Mouse (Mus musculus): ENCODE data around the gene Ms4a5.
"Not testable (repeated sequence)": the region's sequence is repeated elsewhere in the genome, so short reads cannot be mapped to it uniquely, and the experiment has no call there.

Gene Ms4a5

GRCm38 (mm10) chr19:11283773-11284172, at the start of gene Ms4a5:
Ms4a5 (minus strand) TSS chr19:11283873.
- DNase-seq: no peak

- no peak for DNase-seq
Measured at GRCm38 (mm10) chr19:11321123-11321522, 37.5 kb upstream of the Ms4a5 start.

- no peak for DNase-seq
Measured at GRCm38 (mm10) chr19:11316786-11317185, 33.1 kb upstream of the Ms4a5 start.

- DNase-seq: no peak
Measured at GRCm38 (mm10) chr19:11314354-11314753, 30.7 kb upstream of the Ms4a5 start, which contains the start of gene Ms4a14. Ms4a14 (minus strand) TSS chr19:11314454.

DNA sequence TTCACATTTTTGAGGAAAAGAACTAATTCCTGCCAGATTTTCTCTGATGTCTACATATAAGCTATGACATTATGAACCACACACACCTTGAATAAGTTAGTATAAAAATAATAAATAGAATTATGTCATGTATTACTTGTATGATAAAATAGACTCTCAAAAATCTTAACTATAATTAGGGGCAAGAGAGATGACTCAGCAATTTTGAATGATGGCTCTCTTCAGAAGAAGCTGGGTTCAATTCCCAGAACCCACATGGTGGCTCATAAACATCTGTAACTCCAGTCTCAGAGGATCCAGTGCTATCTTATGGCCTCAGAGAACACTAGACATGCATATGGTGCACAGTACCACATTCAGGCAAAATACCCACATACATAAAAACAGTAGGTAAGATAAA, 25.2 kb upstream of the Ms4a5 start:
- no peak for DNase-seq

- not testable (repeated sequence) for DNase-seq
Measured at GRCm38 (mm10) chr19:11299529-11299928, 15.9 kb upstream of the Ms4a5 start.

GRCm38 (mm10) chr19:11298939-11299338, 15.3 kb upstream of the Ms4a5 start:
- no peak for DNase-seq

GRCm38 (mm10) chr19:11293616-11294015, 9.9 kb upstream of the Ms4a5 start:
- not testable (repeated sequence) for DNase-seq

GRCm38 (mm10) chr19:11292990-11293389, 9.3 kb upstream of the Ms4a5 start:
- DNase-seq: no peak

- DNase-seq: no peak
Measured at GRCm38 (mm10) chr19:11280223-11280622, 3.5 kb downstream of the Ms4a5 start.

DNA sequence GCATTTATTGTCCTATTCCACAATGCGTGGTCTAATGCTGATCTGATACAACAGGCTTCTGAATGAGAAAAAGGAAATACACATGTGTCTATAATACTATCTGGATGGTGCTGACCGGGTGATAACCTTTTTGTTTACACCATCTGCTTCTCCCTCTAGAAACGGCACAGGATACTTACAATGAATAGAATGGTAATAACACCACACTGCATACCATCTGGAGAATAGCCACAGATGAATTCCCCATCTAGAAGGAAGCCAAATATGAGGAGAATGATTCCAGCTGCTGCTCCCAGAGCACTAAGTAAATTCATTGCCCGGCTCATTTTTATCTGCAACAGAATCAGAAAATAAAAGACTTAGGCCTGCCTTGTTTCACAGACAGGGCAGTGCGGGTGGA, 7.2 kb downstream of the Ms4a5 start:
- no peak for DNase-seq

DNA sequence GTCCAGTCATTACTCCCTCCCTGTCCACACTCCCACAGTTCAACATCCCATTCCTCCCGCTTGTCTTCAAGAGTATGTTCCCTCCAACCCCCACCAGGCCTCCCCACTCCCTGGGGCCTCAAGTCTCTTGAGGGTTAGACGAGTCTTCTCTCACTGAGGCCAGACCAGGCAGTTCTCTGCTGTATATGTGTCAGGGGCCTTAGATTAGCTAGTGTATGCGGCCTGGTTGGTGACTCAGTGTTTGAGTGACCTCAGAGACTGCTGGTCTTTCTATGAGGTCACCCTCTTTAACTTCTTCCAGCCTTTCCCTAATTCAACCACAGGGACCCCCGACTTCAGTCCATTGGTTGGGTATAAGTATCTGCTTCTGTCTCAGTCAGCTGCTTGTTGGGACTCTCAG, 16.7 kb downstream of the Ms4a5 start:
- no peak for DNase-seq

DNA sequence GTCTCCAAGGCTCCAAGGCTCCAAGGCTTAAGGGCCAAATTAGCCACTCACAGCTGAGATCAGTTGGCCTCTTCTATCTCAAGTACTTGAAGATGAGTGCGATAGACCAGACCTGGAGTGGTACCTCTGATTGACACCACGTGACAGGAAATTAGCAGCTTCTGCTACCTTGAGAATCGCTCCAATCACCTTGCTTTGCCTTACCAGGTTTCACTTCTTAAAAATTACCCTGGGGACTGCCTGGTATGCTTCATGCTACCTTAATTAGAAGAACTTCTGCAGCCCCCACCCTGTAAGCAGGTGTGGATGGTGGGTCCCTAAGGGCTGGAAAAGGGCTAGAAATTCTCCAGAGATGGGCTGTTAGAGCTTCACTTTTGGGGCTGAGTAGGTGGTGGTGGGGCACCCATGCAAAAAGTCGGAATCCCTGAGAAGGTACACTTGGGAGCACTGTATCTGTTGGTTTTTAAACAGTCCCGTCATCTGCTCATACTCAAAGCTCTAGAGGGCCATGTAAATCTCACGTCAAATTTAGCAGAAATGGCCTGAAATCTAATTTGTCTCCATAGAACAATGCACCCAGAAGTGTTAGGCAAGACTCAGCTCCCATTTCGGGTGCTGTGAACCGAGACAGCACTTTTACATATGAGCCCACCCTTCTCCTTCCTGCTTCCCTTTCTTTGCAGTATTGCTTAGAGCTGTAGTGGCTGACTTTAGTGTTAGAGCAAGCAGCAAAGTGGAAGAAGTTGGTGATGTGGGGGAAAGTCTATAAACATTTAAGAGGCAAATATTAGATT, 17.4 kb downstream of the Ms4a5 start, which contains the start of gene Ms4a1:
TSS of gene Ms4a1 (minus strand) at position 190 of the 794 bp plus-strand sequence.
- DNase-seq: no peak

DNA sequence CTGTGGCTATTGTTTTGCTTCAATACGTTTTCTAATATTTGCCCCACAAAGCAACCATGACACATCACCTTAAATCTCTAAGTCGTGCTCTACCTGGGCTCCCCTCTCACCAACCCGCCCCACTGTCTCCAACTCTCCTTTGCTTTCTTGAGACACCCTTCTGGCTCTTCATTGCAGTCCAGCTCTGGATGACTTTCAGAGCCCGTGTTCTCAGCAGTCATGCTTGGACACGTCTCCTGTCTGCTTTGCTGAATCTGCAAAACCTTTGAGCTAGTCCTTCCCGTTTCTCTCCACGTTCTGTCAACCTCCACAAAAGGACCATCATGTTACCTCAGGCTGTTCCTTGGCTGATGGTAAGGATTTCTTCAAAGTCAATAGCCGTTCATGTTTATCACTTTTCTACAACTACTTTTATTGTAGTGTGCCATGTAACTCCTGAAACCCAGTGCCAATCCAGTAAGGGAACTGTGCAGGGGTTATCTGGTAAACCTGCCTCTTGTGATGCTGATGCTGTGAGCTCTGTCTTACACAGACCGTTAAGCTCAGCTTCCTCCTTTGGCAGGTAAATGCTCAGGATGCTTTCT, 19.0 kb downstream of the Ms4a5 start:
- no peak for DNase-seq

GRCm38 (mm10) chr19:11263549-11263948, 20.1 kb downstream of the Ms4a5 start:
- DNase-seq: no peak

DNA sequence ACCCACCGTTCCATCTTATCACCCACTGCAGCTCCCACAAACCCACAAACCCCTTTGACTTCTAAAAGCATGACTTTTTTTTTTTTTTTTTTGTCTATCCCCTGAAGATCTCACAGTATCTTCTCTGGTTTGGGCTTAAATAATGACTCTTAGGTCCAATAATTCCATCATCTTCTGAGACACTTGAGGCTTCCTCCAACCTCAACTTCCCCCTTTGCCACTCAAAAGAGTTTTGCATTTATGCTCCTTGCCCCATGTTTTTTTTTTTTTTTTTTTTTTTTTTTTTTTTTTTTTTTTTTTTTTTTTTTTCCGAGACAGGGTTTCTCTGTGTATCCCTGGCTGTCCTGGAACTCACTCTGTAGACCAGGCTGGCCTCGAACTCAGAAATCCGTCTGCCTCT, 20.7 kb downstream of the Ms4a5 start:
- not testable (repeated sequence) for DNase-seq

DNA sequence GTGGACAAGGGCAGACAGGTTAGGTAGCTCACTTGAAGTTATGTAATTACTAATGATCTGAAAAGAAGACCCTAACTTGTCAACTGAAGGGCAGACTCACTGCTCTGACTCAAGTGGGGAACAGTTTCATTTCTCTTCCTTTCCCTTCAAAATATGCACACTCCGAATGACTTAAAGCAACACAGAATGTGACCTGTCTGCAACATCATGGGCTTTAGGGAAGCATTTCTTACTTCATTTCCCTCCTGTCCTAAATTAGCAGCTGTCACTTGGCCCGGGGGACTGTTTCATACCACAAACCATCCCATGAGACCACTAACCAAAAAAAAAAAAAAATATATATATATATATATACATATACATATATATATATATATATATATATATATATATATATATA, 22.2 kb downstream of the Ms4a5 start:
- no peak for DNase-seq

GRCm38 (mm10) chr19:11244230-11244629, 39.4 kb downstream of the Ms4a5 start:
- DNase-seq: no peak

GRCm38 (mm10) chr19:11242560-11242959, 41.1 kb downstream of the Ms4a5 start:
- no peak for DNase-seq

DNA sequence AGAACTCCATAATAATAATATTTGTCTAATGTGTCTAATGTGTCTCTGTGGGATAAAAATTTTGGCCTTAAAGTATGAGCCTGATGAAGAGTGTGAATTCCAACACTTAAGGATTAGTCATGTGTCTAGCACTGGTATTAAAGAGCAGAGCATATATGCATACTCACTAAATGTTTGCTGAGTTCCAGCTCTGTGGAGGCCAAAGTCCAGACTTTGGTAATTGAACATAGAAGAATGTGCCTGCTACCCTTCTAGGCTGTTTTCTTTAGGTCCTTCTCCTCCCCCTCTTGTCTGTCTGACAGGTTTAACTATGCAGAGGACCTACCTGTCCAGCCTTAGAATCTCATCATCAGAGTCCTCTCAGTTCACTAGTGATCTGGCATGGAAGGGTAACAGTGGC, 47.9 kb downstream of the Ms4a5 start:
- no peak for DNase-seq

GRCm38 (mm10) chr19:11234921-11235735, 48.5 kb downstream of the Ms4a5 start:
- no peak for DNase-seq

DNA sequence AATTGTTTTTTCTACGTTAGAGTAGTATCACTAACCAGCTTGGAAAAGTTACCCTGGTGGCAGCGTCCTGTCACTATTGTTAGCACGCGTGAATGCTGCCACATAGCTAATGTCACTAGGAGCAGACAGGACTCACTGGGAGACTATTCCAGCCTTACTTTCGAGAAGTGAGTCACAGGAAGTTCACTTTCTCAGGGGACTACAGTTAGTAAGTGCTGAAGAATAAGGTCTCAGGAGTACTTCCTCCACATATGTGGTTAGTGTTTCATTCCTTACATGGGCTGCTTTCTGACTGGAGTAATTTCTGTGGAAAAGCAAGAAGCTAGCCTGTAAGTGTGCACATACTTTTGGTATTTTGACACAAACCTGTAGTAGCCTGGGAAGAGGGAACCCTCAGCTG, 49.4 kb downstream of the Ms4a5 start:
- DNase-seq: no peak

GRCm38 (mm10) chr19:11232348-11232747, 51.3 kb downstream of the Ms4a5 start, which contains the start of gene Ms4a12:
Ms4a12 (minus strand) TSS chr19:11232448.
- no peak for DNase-seq
